Mouse (Mus musculus): ENCODE measurements at regions not wholly inside any gene's neighbourhood (a gene's known extent, or its start where the extent isn't known, plus 50 kb on each side); places are given as distances from the start of the nearest gene placed in this dataset.

DNA sequence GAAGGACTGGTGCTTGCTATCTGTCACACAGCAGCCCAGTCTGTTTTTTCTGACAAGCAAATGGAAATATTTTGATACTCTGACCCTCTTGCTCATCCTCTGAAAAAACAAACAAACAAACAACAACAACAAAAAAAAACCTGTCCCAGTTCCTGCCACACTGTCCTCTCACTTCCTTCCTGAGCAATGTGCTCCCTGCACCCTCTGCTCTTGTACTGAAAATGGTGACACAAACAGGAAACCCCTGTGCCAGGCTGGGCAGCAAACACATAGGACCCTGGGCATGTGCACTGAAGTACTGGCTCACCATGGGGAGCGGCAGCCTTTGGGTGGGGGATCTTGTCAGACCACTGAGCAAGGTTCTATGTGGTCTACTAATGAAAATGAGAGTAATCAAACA lies 76.2 kb downstream of the Kctd12 start:
- no peak for TF ChIP-seq POLR2A (IDR thresholded peaks at IDR 0.05; ENCODE audit: insufficient read length, low read depth)
- no peak for TF ChIP-seq USF1 (IDR thresholded peaks at IDR 0.05; ENCODE audit: low read depth)
- no peak for TF ChIP-seq MYOD1 (IDR thresholded peaks at IDR 0.05; ENCODE audit: control insufficient read depth in 1 of 3, insufficient read length in 2 of 3, low read depth in 2 of 3)
- no peak for TF ChIP-seq MYOG (IDR thresholded peaks at IDR 0.05; ENCODE audit: control insufficient read depth in 1 of 3, insufficient read depth in 1 of 3, insufficient read length in 2 of 3, low read depth in 2 of 3)
- no peak for TF ChIP-seq E2F4 (IDR thresholded peaks at IDR 0.05; ENCODE audit: insufficient read depth)
- TF ChIP-seq POLR2AphosphoS2 (IDR thresholded peaks at IDR 0.05; ENCODE audit: insufficient read length, low read depth), result no peak
- no peak for TF ChIP-seq TCF3 (IDR thresholded peaks at IDR 0.05; ENCODE audit: insufficient read length, low read depth)
- TF ChIP-seq SRF (IDR thresholded peaks at IDR 0.05; ENCODE audit: control insufficient read depth, insufficient read length, low read depth), result no peak
- no peak for TF ChIP-seq MAX (IDR thresholded peaks at IDR 0.05; ENCODE audit: low read depth)
- TF ChIP-seq TCF12 (IDR thresholded peaks at IDR 0.05; ENCODE audit: insufficient read depth, poor library complexity, severe bottlenecking), result no peak
- no peak for TF ChIP-seq CEBPB (IDR thresholded peaks at IDR 0.05; ENCODE audit: insufficient read depth, poor library complexity, severe bottlenecking)
- no peak for TF ChIP-seq REST (IDR thresholded peaks at IDR 0.05; ENCODE audit: insufficient read depth, insufficient read length)

All from myocyte (in vitro differentiated cells).